Mouse (Mus musculus): Measurements from ENCODE around the gene Nedd9. TPM values are rescaled to one million over a fixed set of nuclear protein-coding genes. Genes with fewer than 3 reads are reported as not detected.
A peak's percentile ranks its signal among the peaks of the same experiment; 100 is the strongest.

Nedd9 gene
- total and polyA plus RNA-seq, 2 experiments from 2014 or later = 10.1 to 28.2 TPM

- ATAC-seq (ENCODE audit: insufficient read depth, low read depth) = no peak
- 66% methylated on average over 15 of the region's 15 CpGs for WGBS
- no peaks in the 10 kb centered on the region for H3K36me3 ChIP-seq (replicated peaks; ENCODE audit: control insufficient read depth, insufficient read depth, low read length)
- no peaks in the 10 kb centered on the region for H3K4me1 ChIP-seq (ENCODE audit: control insufficient read depth, insufficient read depth)
- no peak overlapping the region for H3K4me2 ChIP-seq (ENCODE audit: low read depth, low read length)
- no peak overlapping the region for H3K4me3 ChIP-seq (ENCODE audit: low read depth, low read length)
- H3K27me3 ChIP-seq (ENCODE audit: control insufficient read depth, insufficient read depth, low read length) = peaks cover 12% of the 10 kb centered on the region
- no peak overlapping the region for H3K9ac ChIP-seq (replicated peaks; ENCODE audit: low read depth, low read length)
- no peak overlapping the region for H3K27ac ChIP-seq (ENCODE audit: low read depth)
- DNase-seq (ENCODE audit: low spot score) = no peak
- H3K9me3 ChIP-seq (replicated peaks; ENCODE audit: control insufficient read depth, low read length) = no peaks in the 10 kb centered on the region
- no peak for TF ChIP-seq EP300 (IDR thresholded peaks at IDR 0.05; ENCODE audit: low read depth)
- TF ChIP-seq CTCF (IDR thresholded peaks at IDR 0.05; ENCODE audit: low read depth) = no peak
Measured at GRCm38 (mm10) chr13:41479737-41480435, 7.3 kb downstream of the Nedd9 start.

DNA sequence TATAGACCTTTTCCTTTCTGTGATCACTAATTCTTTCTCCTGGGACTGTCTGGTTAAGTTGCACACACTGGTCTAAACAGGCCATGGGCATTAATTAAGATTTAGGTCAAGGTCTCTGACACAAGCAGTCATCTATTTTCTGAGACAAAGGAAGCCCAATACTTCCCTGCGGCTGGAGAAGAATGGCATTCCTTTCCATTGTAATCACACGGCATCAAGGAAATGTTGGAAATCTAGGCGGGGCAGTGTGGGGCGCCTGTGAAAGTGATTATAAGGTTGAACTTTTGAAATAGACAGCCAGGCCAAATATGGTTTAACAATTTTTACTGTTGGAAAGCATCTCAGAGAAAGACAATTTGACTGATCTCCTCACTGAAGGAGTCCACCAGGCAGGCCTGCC is 10.9 kb downstream of the Nedd9 start:
- H3K36me3 ChIP-seq (replicated peaks; ENCODE audit: control insufficient read depth, insufficient read depth, low read length) = no peaks in the 10 kb centered on the region
- no peak overlapping the region for H3K4me2 ChIP-seq (ENCODE audit: low read depth, low read length)
- no peak overlapping the region for H3K4me3 ChIP-seq (ENCODE audit: low read depth, low read length)
- peak; percentile 91; the same call in 1 of the 2 replicates for TF ChIP-seq EP300 (IDR thresholded peaks at IDR 0.05; ENCODE audit: low read depth)
- TF ChIP-seq CTCF (IDR thresholded peaks at IDR 0.05; ENCODE audit: low read depth) = no peak
- peak overlapping the region; percentile 52 for H3K27ac ChIP-seq (ENCODE audit: low read depth)
- no peaks in the 10 kb centered on the region for H3K4me1 ChIP-seq (ENCODE audit: control insufficient read depth, insufficient read depth)
- WGBS = 67% methylated on average over 4 of the region's 4 CpGs
- ATAC-seq (ENCODE audit: insufficient read depth, low read depth) (peak; percentile 30; the same call in 1 of the 2 replicates), DNase-seq (ENCODE audit: low spot score) (peak; percentile 47)
- peaks cover 31% of the 10 kb centered on the region for H3K27me3 ChIP-seq (ENCODE audit: control insufficient read depth, insufficient read depth, low read length)
- H3K9me3 ChIP-seq (replicated peaks; ENCODE audit: control insufficient read depth, low read length) = no peaks in the 10 kb centered on the region
- no peak overlapping the region for H3K9ac ChIP-seq (replicated peaks; ENCODE audit: low read depth, low read length)

GRCm38 (mm10) chr13:41474365-41474764 is 12.8 kb downstream of the Nedd9 start:
- H3K4me1 ChIP-seq (ENCODE audit: control insufficient read depth, insufficient read depth) = no peaks in the 10 kb centered on the region
- H3K4me3 ChIP-seq (ENCODE audit: low read depth, low read length) = no peak overlapping the region
- H3K4me2 ChIP-seq (ENCODE audit: low read depth, low read length) = no peak overlapping the region
- no peaks in the 10 kb centered on the region for H3K9me3 ChIP-seq (replicated peaks; ENCODE audit: control insufficient read depth, low read length)
- no peak for ATAC-seq (ENCODE audit: insufficient read depth, low read depth)
- H3K9ac ChIP-seq (replicated peaks; ENCODE audit: low read depth, low read length) = no peak overlapping the region
- no peaks in the 10 kb centered on the region for H3K36me3 ChIP-seq (replicated peaks; ENCODE audit: control insufficient read depth, insufficient read depth, low read length)
- peaks cover 38% of the 10 kb centered on the region for H3K27me3 ChIP-seq (ENCODE audit: control insufficient read depth, insufficient read depth, low read length)
- no peak overlapping the region for H3K27ac ChIP-seq (ENCODE audit: low read depth)
- DNase-seq (ENCODE audit: low spot score) = no peak
- no peak for TF ChIP-seq CTCF (IDR thresholded peaks at IDR 0.05; ENCODE audit: low read depth)
- no peak for TF ChIP-seq EP300 (IDR thresholded peaks at IDR 0.05; ENCODE audit: low read depth)
- WGBS = 61% methylated on average over 5 of the region's 5 CpGs

GRCm38 (mm10) chr13:41473504-41473903 is 13.7 kb downstream of the Nedd9 start:
- 82% methylated on average over 4 of the region's 4 CpGs for WGBS
- Histone ChIP-seq H3K4me2 (ENCODE audit: low read depth, low read length) (no peak overlapping the region), H3K27me3 (ENCODE audit: control insufficient read depth, insufficient read depth, low read length) (peaks cover 42% of the 10 kb centered on the region), H3K4me3 (ENCODE audit: low read depth, low read length) (no peak overlapping the region), H3K27ac (ENCODE audit: low read depth) (no peak overlapping the region), H3K4me1 (ENCODE audit: control insufficient read depth, insufficient read depth) (no peaks in the 10 kb centered on the region), H3K9ac (replicated peaks; ENCODE audit: low read depth, low read length) (no peak overlapping the region), H3K9me3 (replicated peaks; ENCODE audit: control insufficient read depth, low read length) (no peaks in the 10 kb centered on the region), H3K36me3 (replicated peaks; ENCODE audit: control insufficient read depth, insufficient read depth, low read length) (no peaks in the 10 kb centered on the region)
- DNase-seq (ENCODE audit: low spot score) (no peak), ATAC-seq (ENCODE audit: insufficient read depth, low read depth) (no peak)
- TF ChIP-seq CTCF (IDR thresholded peaks at IDR 0.05; ENCODE audit: low read depth) (no peak), EP300 (IDR thresholded peaks at IDR 0.05; ENCODE audit: low read depth) (no peak)

DNA sequence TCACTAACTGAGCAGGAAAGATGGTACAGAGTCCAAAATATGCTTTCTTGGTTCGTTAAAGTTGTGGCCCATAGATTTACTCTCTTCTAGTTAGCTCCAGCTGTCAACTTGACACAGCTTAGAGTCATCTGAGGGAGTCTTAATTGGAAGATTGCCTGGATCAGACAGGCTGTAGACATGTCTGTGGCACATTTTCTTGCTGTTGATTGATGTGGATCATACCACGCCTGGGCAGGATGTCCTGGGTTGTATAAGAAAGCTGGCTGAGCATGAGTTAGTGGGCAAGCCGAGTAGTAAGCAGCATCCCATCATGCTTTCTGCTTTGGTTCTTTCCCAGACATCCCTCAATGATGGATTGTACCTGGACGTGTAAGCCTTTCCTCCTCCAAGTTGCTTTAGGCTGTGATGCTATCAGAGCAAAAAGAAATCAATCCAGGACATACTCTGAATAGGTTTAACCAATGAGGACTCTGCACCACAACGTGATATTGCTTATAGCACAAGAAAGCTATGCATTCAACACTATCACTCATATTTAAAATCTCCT is 14.2 kb downstream of the Nedd9 start:
- ATAC-seq (ENCODE audit: insufficient read depth, low read depth) (no peak), DNase-seq (ENCODE audit: low spot score) (no peak)
- H3K4me3 ChIP-seq (ENCODE audit: low read depth, low read length) = no peak overlapping the region
- no peaks in the 10 kb centered on the region for H3K9me3 ChIP-seq (replicated peaks; ENCODE audit: control insufficient read depth, low read length)
- no peaks in the 10 kb centered on the region for H3K4me1 ChIP-seq (ENCODE audit: control insufficient read depth, insufficient read depth)
- H3K9ac ChIP-seq (replicated peaks; ENCODE audit: low read depth, low read length) = no peak overlapping the region
- no peak overlapping the region for H3K4me2 ChIP-seq (ENCODE audit: low read depth, low read length)
- no peak for TF ChIP-seq CTCF (IDR thresholded peaks at IDR 0.05; ENCODE audit: low read depth)
- no peak for TF ChIP-seq EP300 (IDR thresholded peaks at IDR 0.05; ENCODE audit: low read depth)
- 68% methylated on average over 5 of the region's 5 CpGs for WGBS
- H3K27ac ChIP-seq (ENCODE audit: low read depth) = no peak overlapping the region
- no peaks in the 10 kb centered on the region for H3K36me3 ChIP-seq (replicated peaks; ENCODE audit: control insufficient read depth, insufficient read depth, low read length)
- H3K27me3 ChIP-seq (ENCODE audit: control insufficient read depth, insufficient read depth, low read length) = peaks cover 45% of the 10 kb centered on the region

Measured in heart, postnatal 0 days (tissue).